Mouse (Mus musculus) spleen, adult 12 weeks (tissue): Measurements from ENCODE around the gene Irf1.

ENCODE experiments used
- DNase-seq: peaks from one replicate; pipeline ENCODE4 v3.0.0; 2022; ENCODE audit warnings: low spot score

Irf1 gene

DNA sequence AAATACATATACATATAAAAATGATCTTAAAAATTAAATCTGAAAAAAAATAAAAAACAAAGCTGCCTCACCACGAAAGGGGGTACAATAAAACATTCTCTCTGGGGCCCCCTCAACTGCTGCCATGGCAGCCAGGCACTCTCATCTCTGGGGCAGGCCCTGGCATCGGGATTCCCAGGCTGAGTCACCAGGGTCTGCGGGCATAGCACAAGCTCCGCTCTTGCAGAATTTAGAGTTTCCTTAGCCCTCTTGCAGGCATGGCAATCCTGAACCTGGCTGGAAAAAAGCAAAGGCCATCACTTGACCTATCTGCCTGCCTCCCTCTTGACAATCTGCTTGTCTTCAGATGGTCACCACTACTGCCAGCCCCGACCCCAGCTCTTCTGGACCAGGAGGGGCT, 8.5 kb upstream of the Irf1 start:
- DNase-seq: no peak

DNA sequence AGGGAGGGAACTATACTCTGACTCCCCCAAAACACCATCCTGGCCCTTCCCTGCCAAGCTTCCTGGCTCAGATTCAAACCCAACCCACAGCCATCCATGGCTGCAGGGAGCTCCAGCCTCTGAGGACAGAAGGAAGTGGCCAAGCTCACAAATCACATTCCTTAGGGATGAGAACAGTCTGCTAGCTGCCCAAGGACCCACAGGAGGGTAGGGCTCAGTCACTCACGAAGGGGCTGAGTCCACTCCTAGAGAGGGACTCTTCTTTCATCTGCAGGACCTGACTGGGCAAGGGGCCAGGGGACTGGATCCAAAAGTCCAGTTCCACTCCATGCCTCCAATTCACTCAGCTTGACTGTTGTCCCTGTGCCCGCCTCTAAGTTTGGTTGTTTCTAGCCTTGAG, 8.0 kb upstream of the Irf1 start:
- no peak for DNase-seq

DNA sequence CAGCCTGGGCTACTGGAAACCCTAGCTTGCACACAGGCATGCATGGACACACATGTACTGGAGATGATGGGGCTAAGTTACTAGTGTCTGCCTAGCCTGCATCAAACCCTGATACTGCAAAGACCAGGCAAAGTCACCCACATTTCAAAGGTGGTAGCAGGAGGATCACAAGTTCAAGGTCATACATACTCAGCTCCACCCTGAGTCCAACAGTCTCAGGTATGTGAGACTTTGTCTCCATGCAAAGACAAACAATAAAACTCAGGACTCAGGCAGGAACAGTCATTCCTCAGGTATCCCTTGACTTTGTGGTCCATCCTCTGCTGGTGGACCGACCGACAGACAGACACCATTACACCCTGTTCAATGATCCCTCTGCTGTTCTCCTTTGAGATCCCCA, 7.4 kb upstream of the Irf1 start:
- DNase-seq: no peak

DNA sequence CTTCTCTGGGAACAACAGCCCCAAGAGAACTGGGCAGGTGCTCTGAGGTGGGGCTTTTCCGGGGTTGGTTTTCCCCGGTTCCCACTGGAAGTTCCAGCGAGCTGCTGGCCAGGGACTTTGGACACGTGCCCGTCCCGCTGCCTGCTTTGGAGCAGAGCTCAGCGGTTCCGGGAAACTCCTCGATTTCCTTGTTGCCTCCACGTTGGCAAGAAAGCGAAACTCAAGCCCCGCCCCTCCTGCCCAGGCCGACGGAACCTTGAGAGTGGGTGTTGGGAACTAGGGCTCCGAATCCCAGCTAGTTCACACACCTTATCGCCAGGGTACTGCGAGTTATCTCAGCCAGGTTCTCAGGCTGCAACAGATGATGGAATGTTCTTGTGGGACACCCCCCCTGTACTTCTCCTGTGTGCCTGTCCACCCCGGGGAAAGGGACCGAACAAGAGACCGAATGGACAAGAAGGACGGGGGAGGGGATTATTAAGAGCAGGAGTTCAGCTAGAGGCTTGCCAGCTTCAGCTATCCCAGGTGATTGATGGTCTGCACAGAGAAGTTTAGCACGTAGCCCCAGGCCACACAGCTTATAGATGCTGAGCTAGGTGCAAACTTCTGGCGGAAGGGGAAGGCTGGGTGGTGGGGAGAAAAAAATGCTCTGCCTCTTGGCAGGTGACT, 6.9 kb upstream of the Irf1 start:
- DNase-seq: peak; percentile 27

DNA sequence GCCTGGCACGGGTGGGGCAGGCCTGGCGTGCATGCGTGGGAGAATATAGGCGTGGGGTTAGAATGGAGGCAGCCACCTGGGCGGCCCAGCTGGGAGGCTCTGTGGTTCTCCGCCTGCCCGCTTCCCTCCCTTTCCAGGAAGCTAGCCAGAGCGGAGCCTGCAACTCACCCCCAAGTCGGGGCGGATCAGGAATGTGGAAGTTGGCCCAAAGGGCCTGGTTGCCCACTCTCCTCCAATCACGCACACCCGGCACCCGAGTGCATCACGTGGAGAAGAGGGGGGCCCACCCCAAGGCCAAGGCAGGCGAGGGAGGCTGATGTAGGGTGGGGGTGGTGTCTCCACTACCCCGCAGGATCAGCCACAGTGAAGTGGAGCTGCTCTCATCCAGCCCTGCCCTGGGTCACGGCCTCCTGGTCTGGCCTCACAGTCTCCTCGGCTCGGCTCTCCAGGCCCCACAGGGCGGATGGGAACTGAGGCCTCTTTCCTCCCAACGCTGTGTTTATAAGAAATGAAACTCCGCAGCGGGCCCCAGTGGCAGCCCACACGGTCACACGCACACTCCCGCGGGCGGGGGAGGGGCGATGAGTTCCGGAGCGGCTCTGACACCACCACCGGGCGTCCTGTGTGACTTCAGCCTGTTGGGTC, 6.2 kb upstream of the Irf1 start:
- peak; percentile 78 for DNase-seq

DNA sequence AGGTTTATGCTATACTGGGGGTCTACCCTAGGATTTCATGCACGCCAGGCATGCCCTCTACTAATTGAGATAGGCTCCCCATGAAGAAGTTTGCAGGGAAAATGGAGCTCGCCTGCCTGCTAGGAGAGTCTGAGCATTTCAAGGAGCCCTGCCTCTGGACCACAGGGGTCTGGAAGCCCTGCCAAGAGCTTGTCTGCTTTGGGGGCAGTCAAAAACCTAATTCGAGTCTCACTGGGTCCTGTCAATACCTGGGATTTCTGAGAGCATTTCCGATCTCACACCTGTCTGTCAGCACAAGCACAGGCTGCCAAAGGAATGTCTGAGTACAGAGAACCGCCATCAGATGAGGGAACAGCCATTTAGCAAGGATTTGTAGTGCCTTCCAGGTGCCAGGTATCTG, 5.2 kb upstream of the Irf1 start:
- no peak for DNase-seq

DNA sequence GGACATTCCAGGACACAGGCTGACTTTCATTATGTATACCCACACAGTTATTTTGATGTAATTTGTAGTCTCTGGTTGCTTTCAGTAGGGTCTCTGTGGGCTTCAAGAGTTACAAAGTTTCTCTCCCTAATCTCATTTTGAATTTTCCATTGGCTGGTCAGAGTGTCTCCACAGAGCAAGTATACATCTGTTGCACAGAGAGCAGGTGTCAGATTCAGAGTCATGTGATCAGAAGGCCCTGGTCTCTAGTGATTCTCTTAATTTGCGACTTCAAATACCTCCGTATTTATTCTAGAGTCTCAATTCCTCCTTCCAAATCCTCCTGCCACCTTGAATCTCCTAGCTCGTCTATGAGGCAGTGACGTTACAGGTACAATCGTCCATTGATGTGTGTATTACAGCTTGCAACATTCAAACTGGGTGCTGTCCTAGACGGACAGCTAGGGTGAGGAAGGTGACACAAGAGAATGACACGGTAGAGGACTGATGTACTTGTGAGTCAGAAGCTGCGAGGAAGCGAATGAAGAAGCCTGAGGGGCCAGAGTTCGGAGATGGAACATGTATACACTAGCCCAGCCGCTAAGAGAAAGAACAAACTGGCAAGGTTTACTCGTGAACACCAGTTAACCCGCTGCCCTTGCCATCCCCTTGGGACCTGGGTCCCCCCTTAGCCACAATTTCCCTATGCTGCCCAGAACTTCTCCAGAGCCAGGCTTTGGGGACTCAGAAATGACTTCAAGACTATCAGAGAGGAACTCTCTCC, 1.2 kb upstream of the Irf1 start:
- DNase-seq: no peak

DNA sequence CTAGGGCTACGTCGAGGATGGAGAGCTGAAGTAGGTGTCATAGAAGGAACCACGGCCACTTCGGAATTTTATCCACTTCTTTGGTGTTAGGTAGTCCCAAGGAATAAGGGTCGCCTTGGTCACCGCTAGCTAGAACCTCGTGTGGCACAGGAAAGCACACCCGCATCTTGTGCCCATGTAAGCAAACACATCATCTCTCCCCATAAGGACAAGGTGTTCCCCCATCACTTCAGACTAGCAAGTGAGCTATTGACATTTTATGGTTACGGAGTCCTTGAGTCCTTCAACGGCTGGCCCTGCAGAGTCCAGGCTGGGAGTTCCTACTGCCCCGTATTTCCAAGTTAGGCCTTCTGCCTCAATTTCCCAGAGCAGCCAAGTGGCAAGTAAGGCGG, 633 bp upstream of the Irf1 start:
- DNase-seq: no peak

DNA sequence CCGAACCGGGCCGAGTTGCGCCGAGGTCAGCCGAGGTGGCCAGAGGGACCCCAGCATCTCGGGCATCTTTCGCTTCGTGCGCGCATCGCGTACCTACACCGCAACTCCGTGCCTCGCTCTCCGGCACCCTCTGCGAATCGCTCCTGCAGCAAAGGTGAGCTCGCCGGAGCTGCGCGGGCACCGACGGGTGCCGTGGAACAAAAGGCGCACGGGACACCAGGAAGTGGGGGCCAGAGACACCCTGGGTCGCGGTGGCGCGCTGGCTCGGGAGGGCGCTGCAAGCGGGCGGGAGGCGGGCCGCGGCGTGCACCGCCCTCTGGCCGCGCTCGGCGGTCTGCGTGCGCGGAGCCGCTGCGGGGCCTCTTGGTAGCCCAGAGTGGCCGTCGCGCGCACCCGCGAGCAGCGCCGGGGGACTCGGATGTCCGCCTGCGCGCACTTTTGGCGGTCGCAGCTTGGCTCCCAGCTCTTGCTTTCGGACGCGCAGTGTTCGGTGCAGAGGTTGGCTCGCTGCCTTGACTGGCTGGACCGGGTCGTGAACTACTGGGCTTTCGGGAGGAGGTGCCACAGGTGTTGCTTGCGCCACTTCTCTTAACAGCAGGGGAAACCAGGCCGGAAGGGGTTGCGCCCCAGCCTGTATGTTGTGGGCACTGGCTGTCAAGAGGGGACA, 444 bp downstream of the Irf1 start:
- peak; percentile 39 for DNase-seq

DNA sequence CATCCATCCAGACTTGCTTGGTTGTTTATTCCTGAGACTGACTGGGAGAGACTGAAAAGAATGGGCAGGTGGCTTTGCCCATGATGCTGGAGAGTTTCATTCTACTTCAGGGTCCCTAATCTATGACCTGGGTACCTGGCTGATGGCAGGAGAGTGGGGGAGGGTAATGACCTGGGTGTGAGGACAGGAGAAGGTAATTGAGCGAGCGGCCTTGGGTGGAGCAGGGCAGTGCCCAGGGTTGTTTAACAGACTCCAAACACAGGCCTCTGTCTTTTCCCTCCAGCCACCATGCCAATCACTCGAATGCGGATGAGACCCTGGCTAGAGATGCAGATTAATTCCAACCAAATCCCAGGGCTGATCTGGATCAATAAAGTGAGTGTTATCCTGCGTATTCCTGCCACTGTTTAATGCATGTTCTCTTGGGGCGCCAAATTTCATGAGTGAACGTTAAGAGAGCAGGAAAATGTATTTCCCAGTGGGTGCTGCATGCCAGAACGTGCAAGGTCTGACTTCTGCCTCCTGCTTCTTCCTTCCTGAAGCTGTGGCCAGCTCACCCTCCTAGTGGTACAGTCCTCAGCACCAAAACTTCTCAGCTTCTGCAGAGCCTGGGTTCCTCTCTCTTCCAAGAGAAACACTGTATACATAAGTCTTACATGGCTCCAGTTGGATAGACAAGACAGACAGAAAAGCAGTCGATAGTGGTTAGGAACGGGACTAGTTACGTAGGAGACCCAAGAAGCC, 1.4 kb downstream of the Irf1 start:
- no peak for DNase-seq

DNA sequence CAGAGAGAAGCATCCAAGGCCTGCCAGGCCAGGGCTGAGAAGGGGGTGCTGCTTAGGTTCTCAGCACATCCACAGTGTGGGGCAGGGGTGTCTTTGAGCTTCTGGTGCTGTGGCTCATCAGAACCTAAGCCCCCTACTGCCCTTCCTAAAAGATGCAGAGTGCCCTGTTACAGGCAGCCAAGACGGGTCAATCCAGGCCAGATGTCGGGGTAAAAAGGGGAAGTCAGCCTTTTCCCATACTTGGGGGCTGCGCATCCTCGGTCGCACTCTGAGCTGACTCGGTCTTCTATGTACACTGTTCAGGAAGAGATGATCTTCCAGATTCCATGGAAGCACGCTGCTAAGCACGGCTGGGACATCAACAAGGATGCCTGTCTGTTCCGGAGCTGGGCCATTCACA, 2.7 kb downstream of the Irf1 start:
- DNase-seq: no peak

DNA sequence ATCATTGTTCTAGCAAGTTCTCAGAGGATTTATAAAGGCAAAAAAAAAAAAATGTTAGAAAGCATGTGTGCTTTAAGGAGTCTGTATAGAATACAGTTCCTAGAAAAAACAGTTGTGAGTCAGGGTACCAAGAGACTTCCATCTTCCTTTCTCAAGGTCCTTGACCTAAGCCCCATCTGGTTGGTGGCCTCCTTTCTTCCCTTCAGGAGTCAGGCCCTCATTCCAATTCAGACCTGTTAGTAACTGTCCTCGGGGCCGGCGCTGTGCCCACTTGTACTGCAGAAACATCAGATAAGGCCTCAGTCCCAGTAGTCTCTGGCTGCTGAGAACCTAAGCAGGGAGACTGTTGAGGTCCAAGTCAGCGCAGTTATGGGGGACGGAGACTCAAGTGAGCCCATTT, 3.3 kb downstream of the Irf1 start, which contains the start of gene Gm17334:
Gene Gm17334 (minus strand): TSS at position 101 of the 400 bp plus-strand sequence.
- no peak for DNase-seq

DNA sequence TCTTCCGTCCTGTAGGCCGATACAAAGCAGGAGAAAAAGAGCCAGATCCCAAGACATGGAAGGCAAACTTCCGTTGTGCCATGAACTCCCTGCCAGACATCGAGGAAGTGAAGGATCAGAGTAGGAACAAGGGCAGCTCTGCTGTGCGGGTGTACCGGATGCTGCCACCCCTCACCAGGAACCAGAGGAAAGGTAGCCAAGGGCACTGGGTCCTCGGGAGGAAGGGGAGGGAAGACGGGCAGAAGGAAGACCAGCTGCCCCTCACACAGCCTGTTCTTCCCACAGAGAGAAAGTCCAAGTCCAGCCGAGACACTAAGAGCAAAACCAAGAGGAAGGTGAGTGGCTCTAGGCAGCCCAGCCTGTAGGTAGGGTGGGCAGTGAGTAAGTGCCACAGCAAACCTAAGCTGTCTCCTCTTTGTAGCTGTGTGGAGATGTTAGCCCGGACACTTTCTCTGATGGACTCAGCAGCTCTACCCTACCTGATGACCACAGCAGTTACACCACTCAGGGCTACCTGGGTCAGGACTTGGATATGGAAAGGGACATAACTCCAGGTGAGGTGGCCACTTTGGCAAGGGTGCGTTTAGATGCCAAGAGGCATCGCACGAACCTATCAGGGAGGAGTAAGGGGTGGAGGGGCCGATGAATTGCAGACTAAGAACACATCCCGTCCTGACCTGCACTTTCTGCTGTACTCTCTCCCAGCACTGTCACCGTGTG, 4.0 kb downstream of the Irf1 start:
- no peak for DNase-seq

DNA sequence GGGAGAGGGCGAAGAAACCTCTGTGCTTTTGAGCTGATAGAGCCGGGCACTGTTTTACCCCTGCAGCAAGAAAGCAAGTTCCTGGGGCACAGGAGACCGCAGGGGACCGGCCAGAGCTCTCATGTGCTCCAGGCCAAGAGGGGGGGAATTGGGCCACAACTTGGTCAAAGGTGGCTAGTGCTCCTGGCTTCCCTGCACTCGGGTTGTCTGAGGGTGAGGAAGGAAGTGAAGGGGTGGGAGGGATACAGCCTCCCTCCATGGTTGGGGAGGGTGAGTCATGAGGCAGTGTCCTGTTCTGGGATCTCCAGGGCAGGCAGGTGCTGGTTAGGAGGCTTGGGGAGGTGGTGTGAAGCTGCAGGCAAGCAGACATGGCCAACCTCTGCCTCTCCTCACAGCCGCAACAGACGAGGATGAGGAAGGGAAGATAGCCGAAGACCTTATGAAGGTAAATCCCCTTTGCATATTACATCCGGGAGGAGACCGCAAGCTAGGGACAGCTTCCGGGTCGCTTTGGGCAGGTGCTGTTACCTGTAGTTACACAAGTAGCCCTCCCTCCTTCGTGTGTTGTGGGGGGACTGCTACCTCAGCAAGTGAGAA, 4.9 kb downstream of the Irf1 start:
- no peak for DNase-seq

DNA sequence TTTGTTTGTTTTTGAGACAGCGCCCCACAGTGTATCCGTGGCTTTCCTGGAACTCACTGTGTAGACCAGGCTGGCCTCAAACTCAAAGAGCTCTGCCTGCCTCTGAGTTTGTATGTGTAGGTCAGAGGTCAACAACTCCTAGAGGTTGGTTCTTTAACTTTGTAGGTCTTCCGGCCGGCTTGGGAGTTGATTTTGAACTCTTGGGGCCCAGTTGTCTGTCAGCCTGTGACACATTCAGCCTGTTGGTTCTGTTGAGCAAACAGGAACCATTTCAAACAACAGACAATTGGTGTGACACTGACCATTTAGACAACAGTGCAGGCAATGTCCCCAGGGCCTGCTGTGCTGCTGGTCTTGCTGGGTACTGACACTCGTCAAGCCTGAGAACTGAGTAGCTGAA, 7.9 kb downstream of the Irf1 start:
- no peak for DNase-seq

DNA sequence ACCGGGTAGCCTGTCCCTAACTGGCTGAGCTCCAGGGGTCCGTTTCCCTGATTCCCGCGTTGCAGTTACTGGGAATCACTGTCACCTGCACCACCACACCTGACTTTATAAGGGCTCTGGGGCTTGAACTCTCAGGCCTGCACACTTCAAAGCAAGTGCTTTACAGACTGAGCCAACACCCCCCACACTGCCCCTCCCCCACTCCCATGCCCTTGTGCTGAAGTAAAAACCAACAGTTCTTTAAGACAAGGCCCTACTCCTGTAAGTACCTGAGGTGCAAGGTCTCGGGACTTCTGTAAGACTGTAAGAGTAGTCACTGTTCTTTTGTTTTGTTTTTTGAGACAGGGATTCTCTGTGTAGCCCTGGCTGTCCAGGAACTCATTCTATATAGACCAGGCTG, 8.6 kb downstream of the Irf1 start:
- no peak for DNase-seq

DNA sequence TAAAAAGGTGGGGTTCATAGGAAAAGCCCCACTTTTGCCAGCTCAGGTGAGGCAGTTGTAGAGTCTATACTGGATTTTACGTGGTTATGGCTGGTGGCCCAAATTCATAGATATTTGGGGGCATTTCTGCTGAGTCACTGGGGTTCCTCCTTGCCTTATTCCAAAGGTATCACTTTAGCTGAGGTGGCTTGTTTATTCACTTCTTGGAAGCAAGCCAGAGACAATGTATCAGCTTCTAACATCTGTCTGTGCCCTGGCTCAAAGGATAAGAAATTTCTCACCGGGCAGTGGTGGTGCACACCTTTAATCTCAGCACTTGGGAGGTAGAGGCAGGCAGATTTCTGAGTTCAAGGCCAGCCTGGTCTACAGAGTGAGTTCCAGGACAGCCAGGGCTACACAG, 10.0 kb downstream of the Irf1 start:
- no peak for DNase-seq

DNA sequence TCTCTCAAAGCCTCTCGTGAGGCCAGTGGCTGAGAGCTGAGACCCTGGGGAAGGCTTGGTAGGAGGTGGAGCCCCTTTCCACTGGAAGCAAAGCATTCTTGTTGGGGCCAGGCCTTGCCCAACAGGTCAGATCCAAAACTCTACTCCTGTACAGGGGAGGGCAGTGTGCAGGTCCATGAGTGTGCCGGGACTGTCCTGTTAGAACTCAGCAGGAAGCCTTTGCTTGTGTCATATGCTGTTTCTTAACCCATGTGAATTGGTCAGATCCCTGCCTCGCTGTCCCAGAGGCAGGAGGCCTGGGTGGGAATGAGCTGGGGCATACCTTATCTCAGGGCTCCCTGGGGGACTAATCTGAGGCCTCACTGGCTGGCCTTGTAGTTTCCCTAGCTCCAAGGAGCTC, 10.4 kb downstream of the Irf1 start:
- no peak for DNase-seq

DNA sequence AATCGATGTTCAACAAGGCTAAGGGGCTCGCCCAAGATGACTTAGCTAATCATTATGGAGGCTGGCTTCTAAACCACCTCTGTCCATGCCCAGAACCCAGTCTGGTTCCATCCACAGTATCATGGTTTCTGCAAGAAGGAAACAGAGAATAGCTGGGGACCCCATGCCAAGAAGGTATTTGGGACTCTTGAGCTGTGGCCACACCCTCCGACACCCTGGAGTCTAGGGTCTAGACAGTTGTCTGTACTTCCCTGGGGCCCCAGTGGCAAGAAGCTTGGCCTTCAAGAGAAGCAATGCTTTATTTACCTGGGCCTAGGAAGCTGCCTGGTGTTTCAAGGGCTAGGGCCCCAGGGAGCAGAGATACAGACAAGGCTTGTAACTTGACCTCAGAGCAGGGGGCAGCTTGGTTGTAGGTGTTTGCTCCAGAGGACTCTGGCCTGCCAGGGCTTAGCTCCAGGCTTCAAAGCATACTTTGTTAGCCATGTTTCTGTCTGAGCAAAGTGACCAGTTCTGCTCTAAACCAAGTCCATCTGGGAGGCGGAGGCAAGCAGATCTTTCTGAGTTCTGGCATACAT, 11.5 kb downstream of the Irf1 start:
- no peak for DNase-seq

DNA sequence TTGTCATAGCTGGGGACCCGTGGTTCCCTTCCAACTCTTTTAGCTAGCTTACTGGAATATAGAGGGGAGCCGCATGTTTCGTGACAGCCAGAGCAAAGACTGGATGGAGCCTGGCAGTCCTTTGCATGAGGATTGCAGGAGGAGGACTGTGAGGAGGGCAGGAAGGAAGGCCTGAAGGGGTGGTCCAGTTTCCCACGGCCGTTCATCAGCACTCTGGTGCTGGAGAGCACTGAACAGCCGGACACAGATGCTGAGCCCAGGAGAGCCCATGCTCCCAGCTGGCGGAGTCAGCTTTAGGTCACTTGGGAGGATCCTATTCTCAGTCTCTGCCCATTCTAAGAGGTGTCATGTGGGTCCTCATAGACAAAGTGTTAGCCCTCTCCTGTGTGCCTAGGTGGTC, 12.2 kb downstream of the Irf1 start:
- no peak for DNase-seq

DNA sequence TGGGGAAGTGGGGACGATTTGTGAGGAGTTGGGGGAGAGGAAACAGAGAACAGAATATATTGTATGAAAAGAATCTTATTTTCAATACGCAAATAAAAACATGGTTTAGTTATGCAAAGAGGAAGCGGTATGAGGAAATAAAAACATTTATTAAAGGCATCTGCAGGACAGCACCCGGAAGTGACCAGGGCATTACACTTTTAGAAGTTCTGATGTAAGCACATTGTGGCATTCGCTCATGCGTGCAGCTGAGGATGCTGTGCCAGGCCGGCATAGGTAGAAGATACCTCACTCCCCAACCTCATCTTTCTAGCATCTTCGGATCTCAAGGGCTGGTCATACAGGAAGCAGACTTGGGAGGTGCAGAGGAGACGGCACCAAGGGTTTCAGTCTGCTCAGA, 13.5 kb downstream of the Irf1 start:
- DNase-seq: no peak
